Mouse (Mus musculus) myocyte (in vitro differentiated cells): ENCODE results near the gene Mylk. TPM values are rescaled to one million over a fixed set of nuclear protein-coding genes. Genes with fewer than 3 reads are reported as not detected.
A peak's percentile ranks its signal among the peaks of the same experiment; 100 is the strongest.

Experiments used
- H3K27me3 ChIP-seq: one replicate; pipeline ENCODE4 v1.6.1; 2011; ENCODE audit not compliant: control insufficient read depth, insufficient read depth, insufficient read length
- H3K36me3 ChIP-seq: one replicate; pipeline ENCODE4 v1.6.1; 2011; ENCODE audit not compliant: control insufficient read depth, insufficient read depth
- H3K4me2 ChIP-seq: one replicate; pipeline ENCODE4 v1.6.1; 2011; ENCODE audit warnings: low read depth, control low read depth
- H3K4me3 ChIP-seq: one replicate; pipeline ENCODE4 v1.5.1; 2011; ENCODE audit warnings: mild to moderate bottlenecking, control low read depth, moderate library complexity
- H3K79me2 ChIP-seq: one replicate; pipeline ENCODE4 v1.6.1; 2011; ENCODE audit not compliant: control insufficient read depth, insufficient read depth
- H3ac ChIP-seq: one replicate; pipeline ENCODE4 v1.6.1; 2011; ENCODE audit not compliant: control insufficient read depth, insufficient read length
- CEBPB ChIP-seq: IDR thresholded peaks from 2 replicates; pipeline ENCODE4 v1.6.1; 2011; ENCODE audit warnings: mild to moderate bottlenecking, moderate library complexity; ENCODE audit not compliant: poor library complexity, insufficient read depth, severe bottlenecking
- E2F4 ChIP-seq: IDR thresholded peaks from one replicate; pipeline ENCODE4 v1.6.1; 2011; ENCODE audit warnings: mild to moderate bottlenecking, control low read depth, moderate library complexity; ENCODE audit not compliant: insufficient read depth
- MAX ChIP-seq: IDR thresholded peaks from one replicate; pipeline ENCODE4 v1.6.1; 2011; ENCODE audit warnings: low read depth, mild to moderate bottlenecking, control low read depth
- MYOD1 ChIP-seq, 3 experiments: IDR thresholded peaks; one replicate each; pipeline ENCODE4 v1.6.1; 2011; ENCODE audit warnings: control low read depth in 2 of 3, low read depth in 2 of 3, mild to moderate bottlenecking in 2 of 3, moderate library complexity in 1 of 3; ENCODE audit not compliant: insufficient read length in 2 of 3, control insufficient read depth in 1 of 3
- MYOG ChIP-seq, 3 experiments: IDR thresholded peaks; one replicate each; pipeline ENCODE4 v1.6.1; 2011; ENCODE audit warnings: control low read depth in 2 of 3, low read depth in 2 of 3, mild to moderate bottlenecking in 2 of 3; ENCODE audit not compliant: insufficient read length in 2 of 3, control insufficient read depth in 1 of 3, insufficient read depth in 1 of 3
- POLR2A ChIP-seq: IDR thresholded peaks from one replicate; pipeline ENCODE4 v1.6.1; 2011; ENCODE audit warnings: low read depth, mild to moderate bottlenecking, control low read depth, moderate library complexity; ENCODE audit not compliant: insufficient read length
- POLR2AphosphoS2 ChIP-seq: IDR thresholded peaks from one replicate; pipeline ENCODE4 v1.6.1; 2011; ENCODE audit warnings: low read depth, control low read depth; ENCODE audit not compliant: insufficient read length
- REST ChIP-seq: IDR thresholded peaks from one replicate; pipeline ENCODE4 v1.6.1; 2011; ENCODE audit warnings: mild to moderate bottlenecking, control low read depth, moderate library complexity; ENCODE audit not compliant: insufficient read depth, insufficient read length
- SRF ChIP-seq: IDR thresholded peaks from one replicate; pipeline ENCODE4 v1.6.1; 2011; ENCODE audit warnings: low read depth; ENCODE audit not compliant: control insufficient read depth, insufficient read length
- TCF12 ChIP-seq: IDR thresholded peaks from one replicate; pipeline ENCODE4 v1.6.1; 2011; ENCODE audit warnings: mild to moderate bottlenecking, control low read depth; ENCODE audit not compliant: poor library complexity, insufficient read depth, severe bottlenecking
- TCF3 ChIP-seq: IDR thresholded peaks from one replicate; pipeline ENCODE4 v1.6.1; 2011; ENCODE audit warnings: low read depth, control low read depth; ENCODE audit not compliant: insufficient read length
- USF1 ChIP-seq: IDR thresholded peaks from one replicate; pipeline ENCODE4 v1.6.1; 2011; ENCODE audit warnings: low read depth, mild to moderate bottlenecking, control low read depth, moderate library complexity
- polyA plus RNA-seq: library from polyadenylated mRNA; unstranded; fragments of >200 nt; fragmentation: generic; extraction: Trizol; gene quantifications from one replicate; pipeline ENCODE4 v1.2.1, GENCODE M21; 2012; ENCODE audit warnings: missing spikeins

Gene Mylk
- polyA plus RNA-seq, 1 experiment: 2.1 TPM

GRCm38 (mm10) chr16:34937611-34938010 lies 192.6 kb downstream of the Mylk start:
- TF ChIP-seq E2F4: no peak
- peak in 2 of 3 experiments; percentile 31 to 39 for TF ChIP-seq MYOD1 (IDR thresholded peaks at IDR 0.05; ENCODE audit: control insufficient read depth in 1 of 3, insufficient read length in 2 of 3, low read depth in 2 of 3)
- TF ChIP-seq MYOG (IDR thresholded peaks at IDR 0.05; ENCODE audit: control insufficient read depth in 1 of 3, insufficient read depth in 1 of 3, insufficient read length in 2 of 3, low read depth in 2 of 3): peak in 1 of 3 experiments; percentile 12
- no peaks in the 10 kb centered on the region for H3K27me3 ChIP-seq
- H3ac ChIP-seq: no peak overlapping the region
- H3K4me3 ChIP-seq: no peak overlapping the region
- no peaks in the 10 kb centered on the region for H3K36me3 ChIP-seq
- H3K4me2 ChIP-seq: no peak overlapping the region
- no peaks in the 10 kb centered on the region for H3K79me2 ChIP-seq

- no peaks in the 10 kb centered on the region for H3K36me3 ChIP-seq
- H3K27me3 ChIP-seq: no peaks in the 10 kb centered on the region
- no peak overlapping the region for H3K4me3 ChIP-seq
- H3K4me2 ChIP-seq: no peak overlapping the region
- no peaks in the 10 kb centered on the region for H3K79me2 ChIP-seq
- H3ac ChIP-seq: no peak overlapping the region
- no peak for TF ChIP-seq REST
- no peak for TF ChIP-seq SRF
- TF ChIP-seq TCF3: no peak
- TF ChIP-seq CEBPB: no peak
- TF ChIP-seq E2F4: no peak
- no peak for TF ChIP-seq MYOG (IDR thresholded peaks at IDR 0.05; ENCODE audit: control insufficient read depth in 1 of 3, insufficient read depth in 1 of 3, insufficient read length in 2 of 3, low read depth in 2 of 3)
- no peak for TF ChIP-seq POLR2A
- TF ChIP-seq MYOD1 (IDR thresholded peaks at IDR 0.05; ENCODE audit: control insufficient read depth in 1 of 3, insufficient read length in 2 of 3, low read depth in 2 of 3): no peak
- TF ChIP-seq TCF12: no peak
- no peak for TF ChIP-seq POLR2AphosphoS2
- no peak for TF ChIP-seq MAX
- no peak for TF ChIP-seq USF1
These were observed 193.2 kb downstream of the Mylk start for GRCm38 (mm10) chr16:34938248-34938647.

DNA sequence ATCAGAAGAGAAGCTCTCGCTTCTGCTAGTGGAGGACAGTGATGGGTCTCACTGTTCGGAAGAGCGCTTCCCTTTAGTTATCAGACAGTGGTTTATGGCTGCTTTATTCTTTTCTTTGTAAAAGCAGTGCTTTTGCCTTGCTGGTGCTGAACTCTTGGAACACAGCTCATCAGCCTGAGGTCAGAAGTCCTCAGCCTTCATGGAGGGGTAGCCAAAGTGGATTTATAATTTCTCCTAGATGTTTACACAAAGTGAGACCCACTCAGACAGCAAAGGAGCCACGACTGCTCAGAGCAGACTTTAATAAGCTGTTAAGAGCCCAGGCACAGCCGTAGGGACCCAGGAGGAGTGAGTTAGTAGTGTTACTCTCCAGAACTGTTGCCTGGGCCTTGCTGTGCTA lies 194.9 kb downstream of the Mylk start:
- no peak for TF ChIP-seq MAX
- no peak for TF ChIP-seq E2F4
- no peak for TF ChIP-seq USF1
- no peak for TF ChIP-seq POLR2AphosphoS2
- no peak for TF ChIP-seq TCF3
- TF ChIP-seq MYOG (IDR thresholded peaks at IDR 0.05; ENCODE audit: control insufficient read depth in 1 of 3, insufficient read depth in 1 of 3, insufficient read length in 2 of 3, low read depth in 2 of 3): no peak
- TF ChIP-seq REST: no peak
- TF ChIP-seq POLR2A: no peak
- no peak for TF ChIP-seq SRF
- no peak for TF ChIP-seq MYOD1 (IDR thresholded peaks at IDR 0.05; ENCODE audit: control insufficient read depth in 1 of 3, insufficient read length in 2 of 3, low read depth in 2 of 3)
- no peak for TF ChIP-seq CEBPB
- TF ChIP-seq TCF12: no peak
- Histone ChIP-seq H3K4me2 (no peak overlapping the region), H3ac (no peak overlapping the region), H3K4me3 (no peak overlapping the region), H3K27me3 (peaks cover 5% of the 10 kb centered on the region), H3K79me2 (no peaks in the 10 kb centered on the region), H3K36me3 (no peaks in the 10 kb centered on the region)

DNA sequence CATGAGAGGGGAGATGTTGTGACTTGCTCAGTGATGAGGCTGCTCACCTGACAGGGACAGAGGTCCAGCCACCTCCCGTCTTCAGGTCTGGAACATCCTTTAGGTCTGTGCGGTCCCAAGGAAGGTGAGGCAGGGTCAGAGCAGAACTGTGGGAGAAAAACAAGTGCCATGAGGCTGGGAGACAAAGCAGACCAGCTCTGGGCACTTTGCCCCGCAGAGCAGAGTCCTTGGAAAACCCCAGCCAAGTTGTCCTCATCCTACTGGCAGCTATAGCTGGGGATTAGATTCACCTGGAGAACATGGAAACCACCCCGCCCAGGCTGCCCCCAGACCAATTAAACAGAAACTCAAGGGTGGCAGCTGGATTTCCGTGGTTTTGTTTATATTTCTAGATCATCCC lies 195.4 kb downstream of the Mylk start:
- no peak for TF ChIP-seq MAX
- TF ChIP-seq TCF12: no peak
- TF ChIP-seq SRF: no peak
- TF ChIP-seq TCF3: no peak
- no peak for TF ChIP-seq POLR2A
- no peak for TF ChIP-seq POLR2AphosphoS2
- no peak for TF ChIP-seq MYOD1 (IDR thresholded peaks at IDR 0.05; ENCODE audit: control insufficient read depth in 1 of 3, insufficient read length in 2 of 3, low read depth in 2 of 3)
- no peak for TF ChIP-seq MYOG (IDR thresholded peaks at IDR 0.05; ENCODE audit: control insufficient read depth in 1 of 3, insufficient read depth in 1 of 3, insufficient read length in 2 of 3, low read depth in 2 of 3)
- TF ChIP-seq REST: no peak
- no peak for TF ChIP-seq CEBPB
- no peak for TF ChIP-seq USF1
- no peak for TF ChIP-seq E2F4
- H3K36me3 ChIP-seq: no peaks in the 10 kb centered on the region
- H3K79me2 ChIP-seq: no peaks in the 10 kb centered on the region
- H3ac ChIP-seq: no peak overlapping the region
- H3K4me3 ChIP-seq: no peak overlapping the region
- H3K27me3 ChIP-seq: peaks cover 5% of the 10 kb centered on the region
- H3K4me2 ChIP-seq: no peak overlapping the region

- H3K4me2 ChIP-seq: peak overlapping the region; percentile 15
- no peak overlapping the region for H3ac ChIP-seq
- peaks cover 5% of the 10 kb centered on the region for H3K27me3 ChIP-seq
- no peaks in the 10 kb centered on the region for H3K79me2 ChIP-seq
- H3K4me3 ChIP-seq: no peak overlapping the region
- no peak for TF ChIP-seq POLR2A
- TF ChIP-seq E2F4: no peak
- no peak for TF ChIP-seq MYOD1 (IDR thresholded peaks at IDR 0.05; ENCODE audit: control insufficient read depth in 1 of 3, insufficient read length in 2 of 3, low read depth in 2 of 3)
- no peak for TF ChIP-seq REST
- TF ChIP-seq TCF3: no peak
- TF ChIP-seq TCF12: no peak
- no peak for TF ChIP-seq SRF
- TF ChIP-seq MAX: no peak
- TF ChIP-seq POLR2AphosphoS2: no peak
- no peaks in the 10 kb centered on the region for H3K36me3 ChIP-seq
These were observed 196.9 kb downstream of the Mylk start for GRCm38 (mm10) chr16:34941915-34942314.
